Mouse (Mus musculus): ENCODE measurements around the gene Cyp2j5. TPM values are rescaled to one million over a fixed set of nuclear protein-coding genes. Genes with fewer than 3 reads are reported as not detected.

The Cyp2j5 gene
- total RNA-seq (2012; rRNA removed) (not detected in 2 replicates), total RNA-seq (2014; rRNA removed) (not detected in 2 replicates), polyA plus RNA-seq (2012; ENCODE audit: insufficient read length, low read depth) (not detected in 2 replicates)

GRCm38 (mm10) chr4:96663991-96664390 is at the start of gene Cyp2j5:
Gene Cyp2j5, minus strand, starts transcription at chr4:96664154.
- H3K4me2 ChIP-seq (ENCODE audit: insufficient read depth, low read depth, poor library complexity, severe bottlenecking), result no peak within 1 kb of the TSS
- no peaks in the 10 kb centered on the region for H3K4me1 ChIP-seq (ENCODE audit: control insufficient read depth in 1 of 2, insufficient read depth in 2 of 2)
- TF ChIP-seq E2F4 (IDR thresholded peaks at IDR 0.05; ENCODE audit: insufficient replicate concordance, low read depth, low read length), result no peak
- no peak for TF ChIP-seq MYC (IDR thresholded peaks at IDR 0.05; ENCODE audit: low read depth, low read length)
- TF ChIP-seq GABPA (IDR thresholded peaks at IDR 0.05; ENCODE audit: insufficient replicate concordance, low read depth, low read length), result no peak
- TF ChIP-seq TCF12 (IDR thresholded peaks at IDR 0.05; ENCODE audit: low read depth, low read length), result no peak
- TF ChIP-seq NELFE (IDR thresholded peaks at IDR 0.05; ENCODE audit: low read depth, low read length), result no peak
- TF ChIP-seq JUND (conservative IDR thresholded peaks at IDR 0.05; ENCODE audit: low read depth, low read length), result no peak
- TF ChIP-seq POLR2A (IDR thresholded peaks at IDR 0.05; ENCODE audit: low read depth, low read length), result no peak
- no peak for TF ChIP-seq CHD2 (IDR thresholded peaks at IDR 0.05; ENCODE audit: low read length)
- TF ChIP-seq MXI1 (IDR thresholded peaks at IDR 0.05; ENCODE audit: low read depth, low read length), result no peak
- TF ChIP-seq MEF2A (IDR thresholded peaks at IDR 0.05; ENCODE audit: borderline replicate concordance, low read depth, low read length), result no peak
- no peak for TF ChIP-seq UBTF (IDR thresholded peaks at IDR 0.05; ENCODE audit: low read depth, low read length)
- no peak for TF ChIP-seq ZMIZ1 (IDR thresholded peaks at IDR 0.05; ENCODE audit: low read depth, low read length)
- TF ChIP-seq TBP (conservative IDR thresholded peaks at IDR 0.05; ENCODE audit: low read depth, low read length), result no peak
- no peak for TF ChIP-seq ZKSCAN1 (IDR thresholded peaks at IDR 0.05; ENCODE audit: borderline replicate concordance, low read depth, low read length)
- no peak for TF ChIP-seq IRF4 (IDR thresholded peaks at IDR 0.05; ENCODE audit: low read depth, low read length)
- TF ChIP-seq MAZ (IDR thresholded peaks at IDR 0.05; ENCODE audit: low read depth, low read length), result no peak
- no peak for TF ChIP-seq ZNF384 (IDR thresholded peaks at IDR 0.05; ENCODE audit: low read depth, low read length)
- TF ChIP-seq CHD1 (IDR thresholded peaks at IDR 0.05; ENCODE audit: low read depth, low read length), result no peak
- no peak for TF ChIP-seq MAX (IDR thresholded peaks at IDR 0.05; ENCODE audit: low read length)
- TF ChIP-seq SMC3 (IDR thresholded peaks at IDR 0.05; ENCODE audit: low read depth, low read length), result no peak
- no peak within 1 kb of the TSS for H3K27ac ChIP-seq (ENCODE audit: insufficient read depth, low read depth)
- no peak within 1 kb of the TSS for H3K4me3 ChIP-seq (replicated peaks in 1 of 3; ENCODE audit: low read depth in 2 of 3, low read length in 2 of 3, poor library complexity in 1 of 3)
- dilution Hi-C loops (cut with MboI; ENCODE audit: extremely low pct_ligation_motif_present, extremely low pct_unique_long_range_greater_than_20kb, low sequenced_read_pairs), result no loop called here
- no peaks in the 10 kb centered on the region for H3K36me3 ChIP-seq (replicated peaks in 1 of 2; ENCODE audit: control insufficient read depth in 1 of 2, insufficient read depth in 1 of 2, low read length in 1 of 2)
- H3K9me3 ChIP-seq (replicated peaks; ENCODE audit: low read length), result peaks cover 18% of the 10 kb centered on the region
- H3K27me3 ChIP-seq (replicated peaks), result no peaks in the 10 kb centered on the region
- no peak for DNase-seq (ENCODE audit: extremely low read depth)
- H3K79me2 ChIP-seq (replicated peaks; ENCODE audit: control insufficient read depth, extremely low read depth, insufficient read depth, poor library complexity, severe bottlenecking), result no peaks in the 10 kb centered on the region
- in situ Hi-C loops (cut with MboI; ENCODE audit: low pct_ligation_motif_present, low pct_unique_long_range_greater_than_20kb, low sequenced_read_pairs), result no loop called here
- H3K9ac ChIP-seq (ENCODE audit: insufficient read depth, low read depth), result no peak within 1 kb of the TSS

GRCm38 (mm10) chr4:96705281-96705951 is 41.5 kb upstream of the Cyp2j5 start:
- Histone ChIP-seq H3K9me3 (replicated peaks; ENCODE audit: low read length) (peaks cover 31% of the 10 kb centered on the region), H3K36me3 (replicated peaks in 1 of 2; ENCODE audit: control insufficient read depth in 1 of 2, insufficient read depth in 1 of 2, low read length in 1 of 2) (no peaks in the 10 kb centered on the region), H3K9ac (ENCODE audit: insufficient read depth, low read depth) (no peak overlapping the region), H3K27ac (ENCODE audit: insufficient read depth, low read depth) (no peak overlapping the region), H3K27me3 (replicated peaks) (no peaks in the 10 kb centered on the region), H3K79me2 (replicated peaks; ENCODE audit: control insufficient read depth, extremely low read depth, insufficient read depth, poor library complexity, severe bottlenecking) (no peaks in the 10 kb centered on the region), H3K4me2 (ENCODE audit: insufficient read depth, low read depth, poor library complexity, severe bottlenecking) (no peak overlapping the region), H3K4me1 (ENCODE audit: control insufficient read depth in 1 of 2, insufficient read depth in 2 of 2) (no peaks in the 10 kb centered on the region), H3K4me3 (replicated peaks in 1 of 3; ENCODE audit: low read depth in 2 of 3, low read length in 2 of 3, poor library complexity in 1 of 3) (no peak overlapping the region)
- dilution Hi-C loops (cut with MboI; ENCODE audit: extremely low pct_ligation_motif_present, extremely low pct_unique_long_range_greater_than_20kb, low sequenced_read_pairs) (no loop called here), in situ Hi-C loops (cut with MboI; ENCODE audit: low pct_ligation_motif_present, low pct_unique_long_range_greater_than_20kb, low sequenced_read_pairs) (no loop called here)
- TF ChIP-seq TCF12 (IDR thresholded peaks at IDR 0.05; ENCODE audit: low read depth, low read length) (no peak), IRF4 (IDR thresholded peaks at IDR 0.05; ENCODE audit: low read depth, low read length) (no peak), ETS1 (conservative IDR thresholded peaks at IDR 0.05; ENCODE audit: low read depth, low read length) (no peak), PAX5 (IDR thresholded peaks at IDR 0.05; ENCODE audit: low read length) (no peak), EP300 (IDR thresholded peaks at IDR 0.05; ENCODE audit: low read length) (no peak), NELFE (IDR thresholded peaks at IDR 0.05; ENCODE audit: low read depth, low read length) (no peak), CHD2 (IDR thresholded peaks at IDR 0.05; ENCODE audit: low read length) (no peak), SIN3A (IDR thresholded peaks at IDR 0.05; ENCODE audit: low read length) (no peak), ZNF384 (IDR thresholded peaks at IDR 0.05; ENCODE audit: low read depth, low read length) (no peak), CTCF (conservative IDR thresholded peaks at IDR 0.05 in 1 of 2, IDR thresholded peaks at IDR 0.05 in 1 of 2; ENCODE audit: low read depth in 2 of 2, low read length in 2 of 2) (no peak)
- DNase-seq (ENCODE audit: extremely low read depth), result no peak
